Mouse (Mus musculus) gastrocnemius, adult 2 months (tissue): ENCODE measurements around the gene Syt3. TPM values are rescaled to one million over a fixed set of nuclear protein-coding genes. Genes with fewer than 3 reads are reported as not detected.

Experiments used
- DNase-seq: peaks from one replicate; pipeline ENCODE4 v3.0.0; 2022
- H3K27ac ChIP-seq: fragments of 200-600 bp; 2 replicates; pipeline ENCODE4 v1.8.1; 2022; ENCODE audit warnings: mild to moderate bottlenecking
- H3K4me3 ChIP-seq: fragments of 200-600 bp; 2 replicates; pipeline ENCODE4 v1.8.1; 2022; ENCODE audit warnings: mild to moderate bottlenecking, moderate library complexity
- CTCF ChIP-seq: fragments of 200-600 bp; IDR thresholded peaks from 2 replicates; pipeline ENCODE4 v1.8.1; 2022; ENCODE audit warnings: antibody characterized with exemption, mild to moderate bottlenecking, moderate library complexity
- intact Hi-C: fragments of 180-260 bp; cut with DNase I; formaldehyde crosslinking; loops from one replicate; pipeline ENCODE4 v1.15.1; 2025
- total RNA-seq, 2 experiments: library from RNA; stranded (reverse); gene quantifications; 2 replicates each; pipeline ENCODE4 v1.2.3; 2021

Gene Syt3
- total RNA-seq, 2 experiments from 2014 or later, result 2.3 to 3.6 TPM

- Histone ChIP-seq H3K27ac (no peak overlapping the region), H3K4me3 (no peak overlapping the region)
- peak; percentile 30; the same call in 1 of the 2 replicates for TF ChIP-seq CTCF
- intact Hi-C loops, result no loop called here
- DNase-seq, result no peak
Measured at GRCm38 (mm10) chr7:44446070-44446855, 62.4 kb downstream of the Syt3 start.

Other genes with a start within 250 kb of the Syt3 start
- gene Klk1b16, start 247.3 kb upstream of the Syt3 start, total RNA-seq, result not detected
- not detected for gene Klk1b24, start 195.9 kb upstream of the Syt3 start, total RNA-seq
- not detected for gene Klk1b3, start 185.9 kb upstream of the Syt3 start, total RNA-seq
- gene Klk1b4, start 176.7 kb upstream of the Syt3 start, total RNA-seq, result not detected
- gene Klk1b5, start 168.2 kb upstream of the Syt3 start, total RNA-seq, result not detected
- gene Klk1, start 158.7 kb upstream of the Syt3 start, total RNA-seq, result not detected
- not detected for gene Gm36864, start 147.9 kb upstream of the Syt3 start, total RNA-seq
- not detected for gene 1700028J19Rik, start 137.4 kb upstream of the Syt3 start, total RNA-seq
- gene 2410002F23Rik, start 137.4 kb upstream of the Syt3 start, total RNA-seq, result 1 to 10 TPM; 6.1 to 8.2 TPM
- not detected for gene Acp4, start 126.7 kb upstream of the Syt3 start, total RNA-seq
- not detected for gene Gm15517, start 122.7 kb upstream of the Syt3 start, total RNA-seq
- gene Clec11a, start 77.2 kb upstream of the Syt3 start, total RNA-seq, result 1 to 10 TPM in 1 of 2 experiments, under 1 TPM in 1; 0.59 to 2.2 TPM
- gene Shank1, start 73.8 kb upstream of the Syt3 start, total RNA-seq, result under 1 TPM; 0.31 to 0.59 TPM
- gene 1700008O03Rik, start 1.7 kb downstream of the Syt3 start, total RNA-seq, result not detected
- not detected for gene Lrrc4b, start 44.9 kb downstream of the Syt3 start, total RNA-seq
- not detected for gene Aspdh, start 81.3 kb downstream of the Syt3 start, total RNA-seq
- gene Josd2, start 83.9 kb downstream of the Syt3 start, total RNA-seq, result 10 to 100 TPM; 51.0 to 57.0 TPM
- 10 to 100 TPM; 43.6 to 52.2 TPM for gene Emc10, start 112.4 kb downstream of the Syt3 start, total RNA-seq
- gene Fam71e1, start 112.5 kb downstream of the Syt3 start, total RNA-seq, result 1 to 10 TPM; 2.4 to 5.5 TPM
- gene Mybpc2, start 140.6 kb downstream of the Syt3 start, total RNA-seq, result 1,000 to 10,000 TPM; 2,660 to 4,973 TPM
- under 1 TPM in 1 of 2 experiments, not detected in 1; 0.08 TPM for gene Spib, start 148.0 kb downstream of the Syt3 start, total RNA-seq
- 1 to 10 TPM; 4.1 to 5.1 TPM for gene Pold1, start 164.7 kb downstream of the Syt3 start, total RNA-seq
- 10 to 100 TPM; 40.6 to 42.7 TPM for gene Nr1h2, start 169.8 kb downstream of the Syt3 start, total RNA-seq
- under 1 TPM in 1 of 2 experiments, not detected in 1; 0.20 TPM for gene Napsa, start 188.3 kb downstream of the Syt3 start, total RNA-seq
- 1 to 10 TPM; 3.0 to 3.6 TPM for gene Kcnc3, start 206.6 kb downstream of the Syt3 start, total RNA-seq